Mouse (Mus musculus) stomach, embryonic 16.5 days (tissue): Measurements from ENCODE around the gene Uhmk1. TPM values are rescaled to one million over a fixed set of nuclear protein-coding genes. Genes with fewer than 3 reads are reported as not detected.

Source experiments
- ATAC-seq: fragments of 200-750 bp; cut with Nextera tagmentation; 2 replicates; pipeline ENCODE4 v1.8.0; 2017; ENCODE audit warnings: moderate number of reproducible peaks, moderate TSS enrichment; ENCODE audit not compliant: insufficient read depth, low FRiP score
- H3K27ac ChIP-seq: fragments of 300-500 bp; sonication (generic); 2 replicates; pipeline ENCODE4 v1.5.1; 2014; ENCODE audit warnings: low read length
- H3K27me3 ChIP-seq: fragments of 300-500 bp; sonication (generic); 2 replicates; pipeline ENCODE4 v1.6.1; 2014; ENCODE audit warnings: low read length, control low read depth, mixed read lengths; ENCODE audit not compliant: control insufficient read depth, insufficient read depth
- H3K36me3 ChIP-seq: fragments of 300-500 bp; sonication (generic); 2 replicates; pipeline ENCODE4 v1.6.1; 2014; ENCODE audit warnings: low read length; ENCODE audit not compliant: control insufficient read depth, insufficient read depth
- H3K4me1 ChIP-seq: fragments of 300-500 bp; sonication (generic); 2 replicates; pipeline ENCODE4 v1.6.1; 2014; ENCODE audit warnings: low read length, control low read depth, mixed read lengths; ENCODE audit not compliant: control insufficient read depth, insufficient read depth
- H3K4me2 ChIP-seq: fragments of 300-500 bp; sonication (generic); 2 replicates; pipeline ENCODE4 v1.6.1; 2014; ENCODE audit warnings: low read depth, low read length, mixed read lengths
- H3K4me3 ChIP-seq: fragments of 300-500 bp; sonication (generic); replicated peaks from 2 replicates; pipeline ENCODE4 v1.5.1; 2014; ENCODE audit warnings: mild to moderate bottlenecking, low read length
- H3K9ac ChIP-seq: fragments of 300-500 bp; sonication (generic); 2 replicates; pipeline ENCODE4 v1.6.1; 2014; ENCODE audit warnings: low read length
- H3K9me3 ChIP-seq: fragments of 300-500 bp; sonication (generic); replicated peaks from 2 replicates; pipeline ENCODE4 v1.6.1; 2016; ENCODE audit warnings: low read length, control low read depth; ENCODE audit not compliant: control insufficient read depth
- WGBS: fragments of 180-500 bp; shearing (Covaris S2); extraction: QIAGEN DNeasy Blood & Tissue Kit; methylation state at CpG from one replicate; pipeline ENCODE4 v1.1.7; 2014; 5-methylcytosine and 5-hydroxymethylcytosine counted together
- polyA plus RNA-seq: library from polyadenylated mRNA; unstranded; fragments of >200 nt; fragmentation: Nextera tagmentation; extraction: Ambion mirVana; gene quantifications from 2 replicates; pipeline ENCODE4 v1.2.1, GENCODE M21; 2015

Gene Uhmk1
- polyA plus RNA-seq, 1 experiment from 2014 or later = 7.3 TPM

DNA sequence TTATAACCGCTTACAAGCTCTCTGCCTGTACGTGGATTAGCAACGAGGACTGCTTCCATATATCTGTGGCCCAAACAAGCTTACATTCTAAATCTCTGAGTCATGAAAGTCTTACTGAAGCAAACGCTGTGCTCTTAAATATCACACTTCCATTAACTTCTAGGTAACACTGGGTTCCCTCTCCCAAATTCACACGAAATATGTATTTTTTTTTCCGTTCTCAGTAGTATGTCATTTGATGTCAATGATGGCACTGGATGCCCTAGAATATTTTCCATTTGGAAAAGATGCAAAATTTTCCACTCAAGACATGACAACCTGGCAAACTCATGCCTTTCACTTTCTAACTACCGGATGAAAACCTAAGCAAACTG, 827 bp downstream of the Uhmk1 start:
- no peaks in the 10 kb centered on the region for H3K9me3 ChIP-seq
- no peaks in the 10 kb centered on the region for H3K4me1 ChIP-seq
- WGBS = 24% methylated on average over 7 of the region's 7 CpGs
- peaks cover 3% of the 10 kb centered on the region; the same call in 1 of the 2 replicates for H3K36me3 ChIP-seq
- H3K4me2 ChIP-seq = peak overlapping the region; percentile 68
- H3K27me3 ChIP-seq = no peaks in the 10 kb centered on the region
- peak overlapping the region; percentile 85 for H3K4me3 ChIP-seq
- peak overlapping the region; percentile 96 for H3K9ac ChIP-seq
- no peak for ATAC-seq
- H3K27ac ChIP-seq = peak overlapping the region; percentile 88

DNA sequence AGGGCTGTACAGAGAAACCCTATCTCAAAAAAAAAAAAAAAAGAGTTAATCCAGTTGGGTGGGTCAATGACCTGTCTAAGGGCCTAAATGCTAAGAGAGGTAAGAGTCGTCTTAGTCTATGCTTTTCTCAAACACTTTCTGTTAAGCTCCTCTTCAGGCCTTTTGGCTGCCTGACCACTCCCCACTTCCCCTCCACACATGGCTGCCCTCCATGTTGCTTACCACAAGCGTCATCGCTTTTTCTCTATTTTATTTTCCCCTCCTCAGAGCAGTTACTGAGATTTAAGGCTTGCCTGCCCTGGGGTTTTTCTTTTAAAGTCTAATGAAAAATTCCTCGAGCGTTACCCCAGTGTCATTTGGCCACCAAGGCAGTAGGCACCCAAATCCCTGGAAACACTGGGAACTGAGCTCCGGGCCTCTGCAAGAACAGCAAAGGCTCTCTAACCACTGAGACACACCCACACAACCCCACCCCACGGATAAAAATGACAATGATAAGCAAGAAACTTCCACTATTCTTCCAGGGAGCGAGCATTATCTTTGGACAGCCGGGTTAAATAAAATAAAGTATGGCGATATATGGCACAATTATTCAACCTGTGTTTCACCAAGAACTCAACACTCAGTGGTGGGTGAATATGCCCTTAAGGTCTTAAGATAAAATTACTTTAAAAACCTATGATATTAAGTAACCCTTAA, 1.9 kb downstream of the Uhmk1 start:
- Histone ChIP-seq H3K4me3 (no peak overlapping the region), H3K27me3 (no peaks in the 10 kb centered on the region), H3K36me3 (peaks cover 7% of the 10 kb centered on the region; the same call in 1 of the 2 replicates), H3K9ac (no peak overlapping the region), H3K4me1 (no peaks in the 10 kb centered on the region), H3K4me2 (no peak overlapping the region), H3K9me3 (no peaks in the 10 kb centered on the region), H3K27ac (no peak overlapping the region)
- ATAC-seq = no peak
- WGBS = 89% methylated on average over 10 of the region's 10 CpGs

DNA sequence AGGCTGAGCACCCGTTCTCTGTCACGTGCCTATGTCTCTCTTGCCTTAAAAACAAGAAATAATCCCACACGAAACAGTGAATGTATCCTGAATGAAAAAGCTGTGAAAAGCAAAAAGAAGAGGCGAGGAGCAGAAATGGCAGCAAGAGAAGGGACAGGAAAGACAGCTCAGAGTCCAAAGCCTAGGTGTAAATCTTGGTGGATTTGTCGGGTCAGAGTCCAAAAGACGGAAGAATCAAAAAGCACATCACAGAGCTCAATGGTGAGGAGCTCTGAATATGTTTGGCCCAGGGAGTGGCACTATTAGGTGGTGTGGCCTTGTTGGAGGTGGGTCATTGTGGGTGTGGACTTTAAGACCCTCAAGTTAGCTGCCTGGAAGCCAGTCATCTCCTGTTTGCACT, 8.8 kb downstream of the Uhmk1 start:
- ATAC-seq = no peak
- Histone ChIP-seq H3K27ac (no peak overlapping the region), H3K27me3 (no peaks in the 10 kb centered on the region), H3K9ac (no peak overlapping the region), H3K36me3 (peaks cover 32% of the 10 kb centered on the region), H3K4me1 (no peaks in the 10 kb centered on the region), H3K4me3 (no peak overlapping the region), H3K9me3 (no peaks in the 10 kb centered on the region), H3K4me2 (no peak overlapping the region)
- WGBS = 93% methylated on average over 6 of the region's 6 CpGs

DNA sequence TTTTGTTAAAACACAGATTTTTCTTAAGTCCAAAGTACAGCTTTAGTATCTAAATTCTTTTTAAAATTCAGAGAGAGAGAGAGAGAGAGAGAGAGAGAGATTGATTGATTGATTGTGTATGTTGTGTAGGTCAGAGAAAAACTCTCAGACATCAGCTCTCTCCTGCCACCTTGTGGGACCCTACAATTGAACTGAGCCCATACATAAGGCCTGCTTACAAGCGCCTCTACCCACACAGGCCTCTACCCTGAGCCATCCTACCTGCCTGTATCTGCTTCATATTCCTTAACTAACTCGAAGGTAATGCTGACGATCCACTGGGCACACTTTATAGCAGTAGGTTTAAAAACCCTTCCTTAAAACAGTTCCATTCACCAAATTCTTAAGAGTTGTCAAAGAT, 14.8 kb downstream of the Uhmk1 start:
- H3K36me3 ChIP-seq = peaks cover 38% of the 10 kb centered on the region

DNA sequence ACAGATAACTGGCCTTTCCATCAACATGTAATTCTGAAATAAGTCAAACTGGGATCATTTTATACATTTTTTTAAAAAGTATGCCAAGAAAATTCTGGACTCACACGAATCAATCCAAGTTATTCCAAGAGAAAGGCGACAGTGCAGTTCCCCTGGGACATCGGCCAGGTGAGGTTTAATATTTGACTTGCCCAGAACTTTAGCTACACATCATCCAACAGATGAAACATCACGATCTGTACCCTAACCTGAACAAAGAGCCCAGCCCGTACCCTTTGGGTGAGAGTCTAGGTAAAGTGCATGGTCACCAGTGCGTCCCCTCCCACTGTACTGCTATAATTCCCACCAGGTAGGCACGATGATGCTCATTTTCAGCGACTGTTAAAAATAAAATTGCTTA, 19.0 kb downstream of the Uhmk1 start:
- Histone ChIP-seq H3K27ac (no peak overlapping the region), H3K4me1 (no peaks in the 10 kb centered on the region), H3K9me3 (no peaks in the 10 kb centered on the region), H3K36me3 (peaks cover 53% of the 10 kb centered on the region), H3K4me2 (no peak overlapping the region), H3K9ac (no peak overlapping the region), H3K4me3 (no peak overlapping the region), H3K27me3 (no peaks in the 10 kb centered on the region)
- WGBS = 95% methylated on average over 8 of the region's 8 CpGs
- ATAC-seq = no peak

More for the DNA sequence above, 14.8 kb downstream of the Uhmk1 start:
- ATAC-seq = no peak
- Histone ChIP-seq H3K9ac (no peak overlapping the region), H3K4me2 (no peak overlapping the region), H3K27me3 (no peaks in the 10 kb centered on the region), H3K9me3 (no peaks in the 10 kb centered on the region), H3K4me1 (no peaks in the 10 kb centered on the region), H3K27ac (no peak overlapping the region), H3K4me3 (no peak overlapping the region)
- 72% methylated on average over 3 of the region's 3 CpGs for WGBS

DNA sequence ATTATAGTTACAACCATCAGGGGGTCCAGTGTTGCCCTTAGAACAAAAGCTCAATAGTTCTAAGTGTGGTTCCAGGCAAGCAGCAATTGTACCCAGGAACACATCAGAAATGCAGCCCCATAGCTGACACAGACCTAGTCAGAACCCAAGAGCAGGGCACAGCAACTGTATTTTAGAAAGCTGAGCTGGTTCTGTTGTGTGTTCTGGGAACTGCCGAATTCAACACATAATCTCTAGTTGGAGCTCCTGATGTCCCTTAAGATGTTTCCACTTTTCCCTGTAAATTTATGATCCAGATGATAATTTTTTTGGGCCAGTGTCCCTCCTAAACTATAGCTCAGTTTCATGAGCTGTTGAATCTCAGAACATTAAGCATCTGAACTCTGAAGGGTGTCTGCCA, 23.3 kb downstream of the Uhmk1 start:
- no peak for ATAC-seq
- H3K27me3 ChIP-seq = no peaks in the 10 kb centered on the region
- H3K36me3 ChIP-seq = peaks cover 28% of the 10 kb centered on the region; the same call in 1 of the 2 replicates
- H3K9ac ChIP-seq = no peak overlapping the region
- WGBS = 90% methylated on average over 1 of the region's 1 CpGs
- H3K4me3 ChIP-seq = no peak overlapping the region
- H3K4me2 ChIP-seq = no peak overlapping the region
- no peak overlapping the region for H3K27ac ChIP-seq
- no peaks in the 10 kb centered on the region for H3K9me3 ChIP-seq
- H3K4me1 ChIP-seq = no peaks in the 10 kb centered on the region

DNA sequence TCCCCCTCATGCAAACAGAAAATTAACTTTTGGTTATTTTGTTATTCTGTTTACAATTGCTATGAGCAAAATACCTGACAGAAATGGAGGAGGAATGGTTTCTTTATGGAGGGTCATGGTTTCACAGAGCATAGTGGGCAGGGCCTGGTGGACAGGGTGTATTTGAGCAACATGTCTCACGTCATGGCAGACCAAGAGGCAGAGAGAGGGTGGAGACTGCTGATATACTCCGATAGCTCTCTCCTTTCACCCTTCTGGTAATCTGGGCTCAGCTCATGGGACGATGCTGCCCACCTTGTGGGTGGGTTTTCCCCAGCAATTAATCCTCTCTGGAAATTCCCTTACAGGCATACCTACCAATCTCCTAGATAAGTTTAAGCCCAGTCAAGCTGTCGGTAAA, 25.0 kb downstream of the Uhmk1 start:
- ATAC-seq = no peak
- Histone ChIP-seq H3K36me3 (peaks cover 21% of the 10 kb centered on the region; the same call in 1 of the 2 replicates), H3K9me3 (no peaks in the 10 kb centered on the region), H3K4me2 (no peak overlapping the region), H3K27ac (no peak overlapping the region), H3K9ac (no peak overlapping the region), H3K4me3 (no peak overlapping the region), H3K27me3 (no peaks in the 10 kb centered on the region), H3K4me1 (no peaks in the 10 kb centered on the region)
- WGBS = 53% methylated on average over 4 of the region's 4 CpGs

DNA sequence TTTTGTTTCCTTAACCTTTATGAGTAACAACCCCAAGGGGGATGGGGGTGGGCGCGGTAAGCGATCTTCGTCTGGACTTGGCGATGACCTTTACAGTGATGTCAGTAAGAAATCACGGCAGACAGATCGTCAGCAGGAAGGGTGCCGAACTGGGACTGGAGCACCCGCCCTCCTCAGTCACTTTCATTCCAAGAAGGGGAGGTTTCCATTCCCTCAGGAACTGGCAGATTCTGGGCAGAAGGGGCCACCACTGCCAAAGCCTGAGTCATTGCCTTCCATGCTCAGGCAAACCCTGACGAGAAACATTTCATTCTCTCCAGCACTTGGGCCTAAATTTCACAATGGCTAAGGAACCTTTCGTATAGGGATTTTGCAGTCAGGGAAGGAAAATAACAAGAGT, 26.6 kb downstream of the Uhmk1 start:
- ATAC-seq = no peak
- 62% methylated on average over 11 of the region's 11 CpGs for WGBS
- Histone ChIP-seq H3K36me3 (peaks cover 10% of the 10 kb centered on the region; the same call in 1 of the 2 replicates), H3K4me3 (no peak overlapping the region), H3K9ac (no peak overlapping the region), H3K9me3 (no peaks in the 10 kb centered on the region), H3K4me2 (no peak overlapping the region), H3K27ac (no peak overlapping the region), H3K27me3 (no peaks in the 10 kb centered on the region), H3K4me1 (no peaks in the 10 kb centered on the region)

DNA sequence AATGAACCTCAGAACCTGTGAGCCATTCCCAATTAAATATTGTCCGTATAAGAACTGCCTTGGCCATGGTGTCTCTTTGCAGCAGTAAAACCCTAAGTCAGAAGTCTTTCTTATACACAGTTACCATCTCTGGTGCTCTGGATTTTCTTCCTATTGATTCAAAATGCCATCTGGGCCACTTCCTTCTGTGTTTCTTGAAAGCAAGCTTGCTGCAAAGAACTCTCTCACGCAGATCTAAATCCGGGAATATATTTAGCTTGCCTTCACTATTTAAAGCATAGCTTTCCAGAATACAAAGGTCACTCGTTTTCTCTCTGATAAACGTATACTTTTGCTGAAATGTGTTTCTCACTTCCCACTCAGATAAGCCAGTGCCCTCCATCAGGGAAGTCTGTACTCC, 28.7 kb downstream of the Uhmk1 start:
- Histone ChIP-seq H3K4me1 (no peaks in the 10 kb centered on the region), H3K27ac (no peak overlapping the region), H3K9me3 (no peaks in the 10 kb centered on the region), H3K27me3 (no peaks in the 10 kb centered on the region), H3K36me3 (no peaks in the 10 kb centered on the region), H3K4me3 (no peak overlapping the region), H3K4me2 (no peak overlapping the region), H3K9ac (no peak overlapping the region)
- ATAC-seq = no peak
- 72% methylated on average over 5 of the region's 5 CpGs for WGBS
